Mouse (Mus musculus) forebrain, postnatal 0 days (tissue): ENCODE results near the gene Unkl. TPM values are rescaled to one million over a fixed set of nuclear protein-coding genes. Genes with fewer than 3 reads are reported as not detected.

Experiments
- ATAC-seq: fragments of 200-750 bp; cut with Nextera tagmentation; 2 replicates; pipeline ENCODE4 v1.8.0; 2017; ENCODE audit warnings: mild to moderate bottlenecking, moderate library complexity
- DNase-seq: peaks from one replicate; pipeline ENCODE4 v3.0.0-alpha.2; 2015
- H3K27ac ChIP-seq: fragments of 300-500 bp; sonication (generic); 2 replicates; pipeline ENCODE4 v1.5.1; 2014; ENCODE audit warnings: low read depth, mild to moderate bottlenecking, antibody characterized with exemption, low read length, moderate library complexity, mixed read lengths
- H3K27me3 ChIP-seq: fragments of 300-500 bp; sonication (generic); 2 replicates; pipeline ENCODE4 v1.6.1; 2014; ENCODE audit warnings: mild to moderate bottlenecking, low read length, mixed read lengths; ENCODE audit not compliant: insufficient read depth
- H3K36me3 ChIP-seq: fragments of 300-500 bp; sonication (generic); 2 replicates; pipeline ENCODE4 v1.6.1; 2014; ENCODE audit warnings: mild to moderate bottlenecking, moderate library complexity; ENCODE audit not compliant: insufficient read depth
- H3K4me1 ChIP-seq: fragments of 300-500 bp; sonication (generic); 2 replicates; pipeline ENCODE4 v1.6.1; 2014; ENCODE audit warnings: antibody characterized with exemption; ENCODE audit not compliant: insufficient read depth
- H3K4me2 ChIP-seq: fragments of 300-500 bp; sonication (generic); 2 replicates; pipeline ENCODE4 v1.6.1; 2014; ENCODE audit warnings: low read depth, mild to moderate bottlenecking, moderate library complexity
- H3K4me3 ChIP-seq: fragments of 300-500 bp; sonication (generic); 2 replicates; pipeline ENCODE4 v1.5.1; 2014; ENCODE audit warnings: low read depth, low read length, mixed read lengths
- H3K9ac ChIP-seq: fragments of 300-500 bp; sonication (generic); 2 replicates; pipeline ENCODE4 v1.6.1; 2014; ENCODE audit warnings: mild to moderate bottlenecking
- H3K9me3 ChIP-seq: fragments of 300-500 bp; sonication (generic); 2 replicates; pipeline ENCODE4 v1.6.1; 2016; ENCODE audit warnings: low read length
- CTCF ChIP-seq: sonication (generic); IDR thresholded peaks from 2 replicates; pipeline ENCODE4 v1.5.1; 2016; ENCODE audit warnings: antibody characterized with exemption, control low read depth, low read depth
- WGBS: fragments of 180-500 bp; shearing (Covaris S2); extraction: QIAGEN DNeasy Blood & Tissue Kit; methylation state at CpG from one replicate; pipeline ENCODE4 v1.1.7; 2014; 5-methylcytosine and 5-hydroxymethylcytosine counted together
- polyA plus RNA-seq: library from polyadenylated mRNA; unstranded; fragments of >200 nt; fragmentation: Nextera tagmentation; extraction: Ambion mirVana; gene quantifications from 2 replicates; pipeline ENCODE4 v1.2.1, GENCODE M21; 2015
- total RNA-seq: library from RNA; depleted of rRNA; stranded (reverse); fragments of >200 nt; gene quantifications from 2 replicates; pipeline ENCODE4 v1.2.3, GENCODE M21; 2014

Unkl gene
- total and polyA plus RNA-seq, 2 experiments from 2014 or later: 11.6 to 22.8 TPM

- Histone ChIP-seq H3K4me3 (peak within 1 kb of the TSS; percentile 82), H3K4me1 (peaks cover 11% of the 10 kb centered on the region), H3K4me2 (peak within 1 kb of the TSS; percentile 92), H3K36me3 (peaks cover 44% of the 10 kb centered on the region), H3K9me3 (no peaks in the 10 kb centered on the region), H3K27ac (peak within 1 kb of the TSS; percentile 76), H3K27me3 (no peaks in the 10 kb centered on the region), H3K9ac (peak within 1 kb of the TSS; percentile 70)
- WGBS: 1% methylated on average over 80 of the region's 80 CpGs
- no peak for TF ChIP-seq CTCF
- DNase-seq (peak; percentile 92), ATAC-seq (peak; percentile 94)
These were observed 51.8 kb downstream of the Unkl start, which contains the start of the genes Gnptg and Tsr3 for GRCm38 (mm10) chr17:25239695-25240636. TSS of gene Gnptg (minus strand) at chr17:25240124. TSS of gene Tsr3 (plus strand) at chr17:25240170.

- peak; percentile 22 for TF ChIP-seq CTCF
- ATAC-seq (no peak), DNase-seq (no peak)
- H3K9ac ChIP-seq: no peak overlapping the region
- H3K27me3 ChIP-seq: no peaks in the 10 kb centered on the region
- no peak overlapping the region for H3K4me3 ChIP-seq
- H3K9me3 ChIP-seq: no peaks in the 10 kb centered on the region
- no peak overlapping the region for H3K27ac ChIP-seq
- H3K4me1 ChIP-seq: peaks cover 11% of the 10 kb centered on the region
- H3K4me2 ChIP-seq: no peak overlapping the region
- WGBS: 88% methylated on average over 11 of the region's 11 CpGs
- H3K36me3 ChIP-seq: peaks cover 36% of the 10 kb centered on the region
These were observed 55.1 kb downstream of the Unkl start for GRCm38 (mm10) chr17:25243131-25243780.

- H3K4me1 ChIP-seq: peaks cover 8% of the 10 kb centered on the region
- ATAC-seq: no peak
- no peak overlapping the region for H3K9ac ChIP-seq
- no peaks in the 10 kb centered on the region for H3K27me3 ChIP-seq
- H3K36me3 ChIP-seq: peaks cover 36% of the 10 kb centered on the region
- H3K27ac ChIP-seq: no peak overlapping the region
- no peak for TF ChIP-seq CTCF
- 85% methylated on average over 16 of the region's 16 CpGs for WGBS
- H3K4me3 ChIP-seq: no peak overlapping the region
- no peak for DNase-seq
- no peak overlapping the region for H3K4me2 ChIP-seq
- H3K9me3 ChIP-seq: no peaks in the 10 kb centered on the region
These were observed 56.0 kb downstream of the Unkl start for GRCm38 (mm10) chr17:25244239-25244638.

GRCm38 (mm10) chr17:25248033-25248750 is 60.0 kb downstream of the Unkl start:
- H3K4me2 ChIP-seq: no peak overlapping the region
- no peaks in the 10 kb centered on the region for H3K27me3 ChIP-seq
- ATAC-seq: no peak
- no peak for TF ChIP-seq CTCF
- H3K9ac ChIP-seq: no peak overlapping the region
- no peak overlapping the region for H3K4me3 ChIP-seq
- no peak overlapping the region for H3K27ac ChIP-seq
- H3K4me1 ChIP-seq: 0 out of 2 replicates have a peak, but pooled peaks cover 6% of the 10 kb centered on the region
- no peaks in the 10 kb centered on the region for H3K9me3 ChIP-seq
- DNase-seq: no peak
- H3K36me3 ChIP-seq: peaks cover 25% of the 10 kb centered on the region
- 81% methylated on average over 18 of the region's 18 CpGs for WGBS

GRCm38 (mm10) chr17:25250181-25250835 is 62.1 kb downstream of the Unkl start:
- Histone ChIP-seq H3K4me1 (0 out of 2 replicates have a peak, but pooled peaks cover 15% of the 10 kb centered on the region), H3K9me3 (no peaks in the 10 kb centered on the region), H3K36me3 (0 out of 2 replicates have a peak, but pooled peaks cover 5% of the 10 kb centered on the region), H3K4me3 (no peak overlapping the region), H3K9ac (no peak overlapping the region), H3K27me3 (0 out of 2 replicates have a peak, but pooled peaks cover 4% of the 10 kb centered on the region), H3K4me2 (no peak overlapping the region), H3K27ac (no peak overlapping the region)
- WGBS: 70% methylated on average over 8 of the region's 8 CpGs
- ATAC-seq (no peak), DNase-seq (no peak)
- no peak for TF ChIP-seq CTCF

GRCm38 (mm10) chr17:25252643-25253042 is 64.4 kb downstream of the Unkl start:
- Histone ChIP-seq H3K9me3 (no peaks in the 10 kb centered on the region), H3K4me2 (no peak overlapping the region), H3K36me3 (no peaks in the 10 kb centered on the region), H3K9ac (no peak overlapping the region), H3K27me3 (peaks cover 4% of the 10 kb centered on the region; the same call in 1 of the 2 replicates), H3K4me3 (no peak overlapping the region), H3K27ac (peak overlapping the region; percentile 76), H3K4me1 (peaks cover 20% of the 10 kb centered on the region; the same call in 1 of the 2 replicates)
- 25% methylated on average over 3 of the region's 3 CpGs for WGBS
- ATAC-seq: peak; percentile 72
- DNase-seq: peak; percentile 73
- TF ChIP-seq CTCF: no peak
